Mouse (Mus musculus) neural tube, embryonic 14.5 days (tissue): ENCODE results near the gene Mgl2. TPM values are rescaled to one million over a fixed set of nuclear protein-coding genes. Genes with fewer than 3 reads are reported as not detected.

Source experiments
- ATAC-seq: fragments of 200-750 bp; cut with Nextera tagmentation; 2 replicates; pipeline ENCODE4 v1.8.0; 2017; ENCODE audit warnings: low read depth, mild to moderate bottlenecking, moderate TSS enrichment, moderate library complexity
- H3K27ac ChIP-seq: fragments of 300-500 bp; sonication (generic); 2 replicates; pipeline ENCODE4 v1.5.1; 2014; ENCODE audit warnings: low read depth, mild to moderate bottlenecking, control low read depth, low read length, moderate library complexity, mixed read lengths
- H3K27me3 ChIP-seq: fragments of 300-500 bp; sonication (generic); 2 replicates; pipeline ENCODE4 v1.6.1; 2014; ENCODE audit warnings: low read length; ENCODE audit not compliant: control insufficient read depth, insufficient read depth
- H3K36me3 ChIP-seq: fragments of 300-500 bp; sonication (generic); 2 replicates; pipeline ENCODE4 v1.6.1; 2014; ENCODE audit warnings: low read length, mixed read lengths; ENCODE audit not compliant: control insufficient read depth, insufficient read depth
- H3K4me1 ChIP-seq: fragments of 300-500 bp; sonication (generic); 2 replicates; pipeline ENCODE4 v1.6.1; 2014; ENCODE audit warnings: low read length; ENCODE audit not compliant: control insufficient read depth, insufficient read depth
- H3K4me2 ChIP-seq: fragments of 300-500 bp; sonication (generic); 2 replicates; pipeline ENCODE4 v1.6.1; 2014; ENCODE audit warnings: mild to moderate bottlenecking, low read depth, low read length, control low read depth
- H3K4me3 ChIP-seq: fragments of 300-500 bp; sonication (generic); 2 replicates; pipeline ENCODE4 v1.5.1; 2014; ENCODE audit warnings: low read depth, low read length, control low read depth, mixed read lengths
- H3K9ac ChIP-seq: fragments of 300-500 bp; sonication (generic); replicated peaks from 2 replicates; pipeline ENCODE4 v1.6.1; 2014; ENCODE audit warnings: low read depth, mild to moderate bottlenecking, control low read depth, low read length, mixed read lengths
- H3K9me3 ChIP-seq: fragments of 300-500 bp; sonication (generic); 2 replicates; pipeline ENCODE4 v1.6.1; 2016; ENCODE audit warnings: low read length; ENCODE audit not compliant: control insufficient read depth
- WGBS: fragments of 180-500 bp; shearing (Covaris S2); extraction: QIAGEN DNeasy Blood & Tissue Kit; methylation state at CpG from one replicate; pipeline ENCODE4 v1.1.7; 2014; 5-methylcytosine and 5-hydroxymethylcytosine counted together
- polyA plus RNA-seq: library from polyadenylated mRNA; unstranded; fragments of >200 nt; fragmentation: Nextera tagmentation; extraction: Ambion mirVana; gene quantifications from 2 replicates; pipeline ENCODE4 v1.2.1, GENCODE M21; 2014

Gene Mgl2
- polyA plus RNA-seq: 0.20 and 0.68 TPM in 2 replicates

- no peaks in the 10 kb centered on the region for H3K36me3 ChIP-seq
- no peak within 1 kb of the TSS for H3K4me2 ChIP-seq
- ATAC-seq: no peak
- no peak within 1 kb of the TSS for H3K27ac ChIP-seq
- WGBS: 85% methylated on average over 9 of the region's 9 CpGs
- no peaks in the 10 kb centered on the region for H3K4me1 ChIP-seq
- H3K9me3 ChIP-seq: no peaks in the 10 kb centered on the region
- H3K27me3 ChIP-seq: no peaks in the 10 kb centered on the region
- H3K4me3 ChIP-seq: no peak within 1 kb of the TSS
- no peak within 1 kb of the TSS for H3K9ac ChIP-seq
These were observed at the start of gene Mgl2 for GRCm38 (mm10) chr11:70129926-70130379. TSS of gene Mgl2 (plus strand) at chr11:70130329.

GRCm38 (mm10) chr11:70080803-70081590, 49.1 kb upstream of the Mgl2 start:
- Histone ChIP-seq H3K27ac (no peak overlapping the region), H3K9me3 (no peaks in the 10 kb centered on the region), H3K4me2 (no peak overlapping the region), H3K4me1 (no peaks in the 10 kb centered on the region), H3K9ac (no peak overlapping the region), H3K36me3 (no peaks in the 10 kb centered on the region), H3K4me3 (no peak overlapping the region), H3K27me3 (no peaks in the 10 kb centered on the region)
- no peak for ATAC-seq
- 86% methylated on average over 15 of the region's 15 CpGs for WGBS

GRCm38 (mm10) chr11:70084563-70084962, 45.6 kb upstream of the Mgl2 start:
- Histone ChIP-seq H3K9me3 (no peaks in the 10 kb centered on the region), H3K27ac (no peak overlapping the region), H3K9ac (no peak overlapping the region), H3K4me1 (no peaks in the 10 kb centered on the region), H3K27me3 (no peaks in the 10 kb centered on the region), H3K4me2 (no peak overlapping the region), H3K36me3 (no peaks in the 10 kb centered on the region), H3K4me3 (no peak overlapping the region)
- ATAC-seq: no peak
- WGBS: 90% methylated on average over 8 of the region's 8 CpGs

- Histone ChIP-seq H3K27me3 (no peaks in the 10 kb centered on the region), H3K4me1 (no peaks in the 10 kb centered on the region), H3K9ac (no peak within 1 kb of the TSS), H3K4me2 (no peak within 1 kb of the TSS), H3K27ac (no peak within 1 kb of the TSS), H3K9me3 (no peaks in the 10 kb centered on the region), H3K4me3 (no peak within 1 kb of the TSS), H3K36me3 (no peaks in the 10 kb centered on the region)
- WGBS: 79% methylated on average over 12 of the region's 12 CpGs
- no peak for ATAC-seq
These were observed 37.9 kb upstream of the Mgl2 start, which contains the start of gene Asgr2 for GRCm38 (mm10) chr11:70091986-70092783. TSS of gene Asgr2 (plus strand) at chr11:70092644.

- no peak overlapping the region for H3K9ac ChIP-seq
- H3K4me1 ChIP-seq: no peaks in the 10 kb centered on the region
- no peaks in the 10 kb centered on the region for H3K27me3 ChIP-seq
- H3K4me3 ChIP-seq: no peak overlapping the region
- no peak overlapping the region for H3K4me2 ChIP-seq
- H3K9me3 ChIP-seq: no peaks in the 10 kb centered on the region
- ATAC-seq: no peak
- no peak overlapping the region for H3K27ac ChIP-seq
- 65% methylated on average over 11 of the region's 11 CpGs for WGBS
- no peaks in the 10 kb centered on the region for H3K36me3 ChIP-seq
These were observed 32.7 kb upstream of the Mgl2 start for GRCm38 (mm10) chr11:70097396-70097795.

- no peak for ATAC-seq
- WGBS: 96% methylated on average over 2 of the region's 2 CpGs
- H3K4me1 ChIP-seq: no peaks in the 10 kb centered on the region
These were observed 31.0 kb upstream of the Mgl2 start for GRCm38 (mm10) chr11:70099102-70099501.

GRCm38 (mm10) chr11:70099809-70100208, 30.3 kb upstream of the Mgl2 start:
- Histone ChIP-seq H3K9ac (no peak overlapping the region), H3K27ac (no peak overlapping the region), H3K4me2 (no peak overlapping the region), H3K27me3 (no peaks in the 10 kb centered on the region), H3K36me3 (no peaks in the 10 kb centered on the region), H3K4me3 (no peak overlapping the region), H3K9me3 (no peaks in the 10 kb centered on the region), H3K4me1 (no peaks in the 10 kb centered on the region)
- 94% methylated on average over 2 of the region's 2 CpGs for WGBS
- ATAC-seq: no peak

More at GRCm38 (mm10) chr11:70099102-70099501, 31.0 kb upstream of the Mgl2 start:
- Histone ChIP-seq H3K9me3 (no peaks in the 10 kb centered on the region), H3K9ac (no peak overlapping the region), H3K27me3 (no peaks in the 10 kb centered on the region), H3K4me2 (no peak overlapping the region), H3K27ac (no peak overlapping the region), H3K4me3 (no peak overlapping the region), H3K36me3 (no peaks in the 10 kb centered on the region)

- ATAC-seq: no peak
- WGBS: 80% methylated on average over 14 of the region's 14 CpGs
These were observed 26.3 kb upstream of the Mgl2 start for GRCm38 (mm10) chr11:70103701-70104315.

More at GRCm38 (mm10) chr11:70103701-70104315, 26.3 kb upstream of the Mgl2 start:
- H3K9ac ChIP-seq: no peak overlapping the region
- no peaks in the 10 kb centered on the region for H3K4me1 ChIP-seq
- no peaks in the 10 kb centered on the region for H3K9me3 ChIP-seq
- no peak overlapping the region for H3K4me3 ChIP-seq
- H3K27ac ChIP-seq: no peak overlapping the region
- no peak overlapping the region for H3K4me2 ChIP-seq
- H3K27me3 ChIP-seq: no peaks in the 10 kb centered on the region
- H3K36me3 ChIP-seq: no peaks in the 10 kb centered on the region
